Mouse (Mus musculus): ENCODE data around the gene Xpo6. TPM values are rescaled to one million over a fixed set of nuclear protein-coding genes. Genes with fewer than 3 reads are reported as not detected.

The Xpo6 gene
- polyA plus RNA-seq, 1 experiment = 96.0 TPM

GRCm38 (mm10) chr7:126088155-126088554 is 112.1 kb downstream of the Xpo6 start:
- no peak for TF ChIP-seq POLR2A (IDR thresholded peaks at IDR 0.05; ENCODE audit: borderline replicate concordance, control insufficient read depth, low read depth, low read length)
- no peak for TF ChIP-seq CTCF (IDR thresholded peaks at IDR 0.05; ENCODE audit: control insufficient read depth, insufficient read depth, low read length)
- no peak overlapping the region for H3K4me3 ChIP-seq (replicated peaks; ENCODE audit: control insufficient read depth, low read depth, low read length)
- H3K4me1 ChIP-seq (ENCODE audit: control insufficient read depth, insufficient read depth, low read length) = no peaks in the 10 kb centered on the region
- no peak overlapping the region for H3K27ac ChIP-seq (ENCODE audit: control insufficient read depth, insufficient read depth, low read depth, low read length, poor library complexity)
- WGBS = 18% methylated on average over 5 of the region's 6 CpGs

- Histone ChIP-seq H3K4me3 (replicated peaks; ENCODE audit: control insufficient read depth, low read depth, low read length) (no peak overlapping the region), H3K27ac (ENCODE audit: control insufficient read depth, insufficient read depth, low read depth, low read length, poor library complexity) (no peak overlapping the region), H3K4me1 (ENCODE audit: control insufficient read depth, insufficient read depth, low read length) (no peaks in the 10 kb centered on the region)
- WGBS = 59% methylated on average over 10 of the region's 10 CpGs
- TF ChIP-seq POLR2A (IDR thresholded peaks at IDR 0.05; ENCODE audit: borderline replicate concordance, control insufficient read depth, low read depth, low read length) (no peak), CTCF (IDR thresholded peaks at IDR 0.05; ENCODE audit: control insufficient read depth, insufficient read depth, low read length) (no peak)
Measured at GRCm38 (mm10) chr7:126087602-126088001, 112.7 kb downstream of the Xpo6 start.

- no peak overlapping the region for H3K4me3 ChIP-seq (replicated peaks; ENCODE audit: control insufficient read depth, low read depth, low read length)
- WGBS = 31% methylated on average over 6 of the region's 6 CpGs
- TF ChIP-seq CTCF (IDR thresholded peaks at IDR 0.05; ENCODE audit: control insufficient read depth, insufficient read depth, low read length) (no peak), POLR2A (IDR thresholded peaks at IDR 0.05; ENCODE audit: borderline replicate concordance, control insufficient read depth, low read depth, low read length) (no peak)
- H3K4me1 ChIP-seq (ENCODE audit: control insufficient read depth, insufficient read depth, low read length) = no peaks in the 10 kb centered on the region
- no peak overlapping the region for H3K27ac ChIP-seq (ENCODE audit: control insufficient read depth, insufficient read depth, low read depth, low read length, poor library complexity)
Measured at GRCm38 (mm10) chr7:126086321-126086741, 114.0 kb downstream of the Xpo6 start.

GRCm38 (mm10) chr7:126085154-126085553 is 115.1 kb downstream of the Xpo6 start:
- no peak for TF ChIP-seq POLR2A (IDR thresholded peaks at IDR 0.05; ENCODE audit: borderline replicate concordance, control insufficient read depth, low read depth, low read length)
- TF ChIP-seq CTCF (IDR thresholded peaks at IDR 0.05; ENCODE audit: control insufficient read depth, insufficient read depth, low read length) = no peak
- Histone ChIP-seq H3K4me3 (replicated peaks; ENCODE audit: control insufficient read depth, low read depth, low read length) (no peak overlapping the region), H3K4me1 (ENCODE audit: control insufficient read depth, insufficient read depth, low read length) (no peaks in the 10 kb centered on the region), H3K27ac (ENCODE audit: control insufficient read depth, insufficient read depth, low read depth, low read length, poor library complexity) (no peak overlapping the region)
- WGBS = 90% methylated on average over 9 of the region's 9 CpGs

GRCm38 (mm10) chr7:126083980-126084348 is 116.3 kb downstream of the Xpo6 start:
- 26% methylated on average over 4 of the region's 4 CpGs for WGBS
- H3K4me3 ChIP-seq (replicated peaks; ENCODE audit: control insufficient read depth, low read depth, low read length) = no peak overlapping the region
- TF ChIP-seq POLR2A (IDR thresholded peaks at IDR 0.05; ENCODE audit: borderline replicate concordance, control insufficient read depth, low read depth, low read length) = no peak
- TF ChIP-seq CTCF (IDR thresholded peaks at IDR 0.05; ENCODE audit: control insufficient read depth, insufficient read depth, low read length) = no peak
- H3K4me1 ChIP-seq (ENCODE audit: control insufficient read depth, insufficient read depth, low read length) = no peaks in the 10 kb centered on the region
- no peak overlapping the region for H3K27ac ChIP-seq (ENCODE audit: control insufficient read depth, insufficient read depth, low read depth, low read length, poor library complexity)

GRCm38 (mm10) chr7:126083341-126083979 is 116.8 kb downstream of the Xpo6 start:
- WGBS = 8% methylated on average over 9 of the region's 9 CpGs
- Histone ChIP-seq H3K4me3 (replicated peaks; ENCODE audit: control insufficient read depth, low read depth, low read length) (no peak overlapping the region), H3K4me1 (ENCODE audit: control insufficient read depth, insufficient read depth, low read length) (no peaks in the 10 kb centered on the region), H3K27ac (ENCODE audit: control insufficient read depth, insufficient read depth, low read depth, low read length, poor library complexity) (no peak overlapping the region)
- TF ChIP-seq CTCF (IDR thresholded peaks at IDR 0.05; ENCODE audit: control insufficient read depth, insufficient read depth, low read length) (no peak), POLR2A (IDR thresholded peaks at IDR 0.05; ENCODE audit: borderline replicate concordance, control insufficient read depth, low read depth, low read length) (no peak)

- under 1% methylated on average over 49 of the region's 49 CpGs for WGBS
Measured at GRCm38 (mm10) chr7:126082286-126082741, 118.0 kb downstream of the Xpo6 start, which contains the start of gene Gsg1l. Gene Gsg1l, minus strand, starts transcription at chr7:126082411.

GRCm38 (mm10) chr7:126081727-126082285 is 118.5 kb downstream of the Xpo6 start:
- 2% methylated on average over 76 of the region's 80 CpGs for WGBS
- no peak overlapping the region for H3K4me3 ChIP-seq (replicated peaks; ENCODE audit: control insufficient read depth, low read depth, low read length)

More at GRCm38 (mm10) chr7:126082286-126082741, 118.0 kb downstream of the Xpo6 start, which contains the start of gene Gsg1l:
- no peak within 1 kb of the TSS; the same call in 1 of the 2 replicates for H3K27ac ChIP-seq (ENCODE audit: control insufficient read depth, insufficient read depth, low read depth, low read length, poor library complexity)
- no peaks in the 10 kb centered on the region for H3K4me1 ChIP-seq (ENCODE audit: control insufficient read depth, insufficient read depth, low read length)
- no peak within 1 kb of the TSS for H3K4me3 ChIP-seq (replicated peaks; ENCODE audit: control insufficient read depth, low read depth, low read length)
- no peak for TF ChIP-seq CTCF (IDR thresholded peaks at IDR 0.05; ENCODE audit: control insufficient read depth, insufficient read depth, low read length)
- TF ChIP-seq POLR2A (IDR thresholded peaks at IDR 0.05; ENCODE audit: borderline replicate concordance, control insufficient read depth, low read depth, low read length) = no peak

More at GRCm38 (mm10) chr7:126081727-126082285, 118.5 kb downstream of the Xpo6 start:
- Histone ChIP-seq H3K4me1 (ENCODE audit: control insufficient read depth, insufficient read depth, low read length) (no peaks in the 10 kb centered on the region), H3K27ac (ENCODE audit: control insufficient read depth, insufficient read depth, low read depth, low read length, poor library complexity) (no peak overlapping the region; the same call in 1 of the 2 replicates)
- no peak for TF ChIP-seq CTCF (IDR thresholded peaks at IDR 0.05; ENCODE audit: control insufficient read depth, insufficient read depth, low read length)
- no peak for TF ChIP-seq POLR2A (IDR thresholded peaks at IDR 0.05; ENCODE audit: borderline replicate concordance, control insufficient read depth, low read depth, low read length)
